Mouse (Mus musculus): ENCODE results near the gene Sulf2. TPM values are rescaled to one million over a fixed set of nuclear protein-coding genes. Genes with fewer than 3 reads are reported as not detected.

Gene Sulf2
- total RNA-seq, 2 experiments from 2014 or later, result 5.9 to 12.2 TPM

DNA sequence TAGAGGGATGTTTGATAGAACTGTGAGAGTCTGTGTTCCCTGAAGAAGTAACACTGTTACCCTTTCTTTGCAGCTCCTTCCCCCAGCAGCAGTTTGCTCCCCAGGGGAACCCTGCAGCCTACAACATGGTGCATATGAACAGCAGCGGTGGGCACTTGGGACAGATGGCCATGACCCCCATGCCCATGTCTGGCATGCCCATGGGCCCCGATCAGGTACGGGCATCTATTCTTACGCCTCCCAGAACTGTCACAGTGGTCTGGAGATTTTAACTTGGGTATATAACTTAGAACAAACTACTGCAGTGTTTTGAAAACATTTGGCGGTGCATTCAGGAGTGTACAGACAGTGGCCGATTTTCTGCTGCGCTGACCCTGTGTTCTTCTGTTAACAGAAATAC, 85.7 kb downstream of the Sulf2 start:
- no peak overlapping the region for H3K27ac ChIP-seq

GRCm38 (mm10) chr2:166069164-166069563, 86.3 kb downstream of the Sulf2 start:
- TF ChIP-seq CTCF (IDR thresholded peaks at IDR 0.05), result no peak
- DNase-seq, result no peak
- intact Hi-C loops (cut with DNase I), result no loop called here
- Histone ChIP-seq H3K27ac (no peak overlapping the region), H3K4me3 (no peak overlapping the region)

More for the DNA sequence above, 85.7 kb downstream of the Sulf2 start:
- H3K4me3 ChIP-seq, result no peak overlapping the region
- no peak for TF ChIP-seq CTCF (IDR thresholded peaks at IDR 0.05)
- no peak for DNase-seq
- intact Hi-C loops (cut with DNase I), result no loop called here

- TF ChIP-seq CTCF (IDR thresholded peaks at IDR 0.05), result no peak
- intact Hi-C loops (cut with DNase I), result no loop called here
- H3K27ac ChIP-seq, result no peak overlapping the region
- no peak overlapping the region for H3K4me3 ChIP-seq
- DNase-seq, result no peak
These were observed 87.2 kb downstream of the Sulf2 start for GRCm38 (mm10) chr2:166068261-166068660.

DNA sequence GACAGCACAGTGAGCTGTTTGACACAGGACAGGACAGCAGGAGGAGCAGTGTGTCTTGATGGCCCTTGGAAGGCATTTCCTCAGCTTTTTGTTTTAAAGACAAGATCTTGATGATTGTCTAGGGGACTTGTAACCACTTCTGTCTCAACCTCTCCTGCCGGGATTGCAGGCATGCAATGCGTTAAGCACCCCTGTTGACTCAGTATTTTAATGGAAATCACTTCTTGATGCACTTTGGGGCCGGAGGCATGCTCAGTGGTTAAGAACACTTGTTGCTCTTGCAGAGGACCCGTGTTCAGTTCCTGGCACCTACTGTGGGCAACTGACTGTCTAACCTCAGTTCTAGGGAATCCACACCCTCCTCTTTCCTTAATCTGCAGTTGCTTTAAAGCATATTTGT, 89.0 kb downstream of the Sulf2 start:
- Histone ChIP-seq H3K27ac (no peak overlapping the region), H3K4me3 (no peak overlapping the region)
- TF ChIP-seq CTCF (IDR thresholded peaks at IDR 0.05), result no peak
- intact Hi-C loops (cut with DNase I), result no loop called here
- DNase-seq, result no peak

GRCm38 (mm10) chr2:166062431-166062830, 93.0 kb downstream of the Sulf2 start:
- no peak overlapping the region for H3K4me3 ChIP-seq
- TF ChIP-seq CTCF (IDR thresholded peaks at IDR 0.05), result no peak
- H3K27ac ChIP-seq, result peak overlapping the region; percentile 70
- intact Hi-C loops (cut with DNase I), result no loop called here
- no peak for DNase-seq

DNA sequence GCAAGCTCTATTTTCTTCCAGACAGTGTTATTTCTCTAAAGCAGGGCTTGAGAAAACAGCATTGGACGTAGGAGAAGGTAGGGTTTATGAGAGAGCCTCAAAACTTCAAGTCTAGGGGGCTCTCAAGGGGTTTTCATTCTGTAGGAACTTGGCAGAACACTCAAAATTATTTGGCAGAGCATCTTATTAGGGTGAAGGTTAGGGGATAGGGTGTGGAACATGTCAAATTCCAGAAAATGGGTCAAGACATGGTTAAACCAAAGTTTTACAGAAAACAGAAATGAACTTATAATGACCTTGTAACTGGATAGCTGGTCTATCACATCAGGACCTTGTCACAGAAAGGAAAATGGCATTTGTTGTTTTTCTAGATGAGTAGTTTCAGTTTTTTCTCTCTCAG, 93.5 kb downstream of the Sulf2 start:
- no peak overlapping the region for H3K4me3 ChIP-seq
- no peak for DNase-seq
- intact Hi-C loops (cut with DNase I), result no loop called here
- TF ChIP-seq CTCF (IDR thresholded peaks at IDR 0.05), result no peak
- peak overlapping the region; percentile 70 for H3K27ac ChIP-seq

GRCm38 (mm10) chr2:166059684-166060423, 95.6 kb downstream of the Sulf2 start:
- DNase-seq, result peak; percentile 67
- 0 out of 2 replicates have a peak overlapping the region, but pooled peaks have one; percentile 32 for H3K27ac ChIP-seq
- TF ChIP-seq CTCF (IDR thresholded peaks at IDR 0.05), result peak; percentile 55
- no peak overlapping the region for H3K4me3 ChIP-seq
- intact Hi-C loops (cut with DNase I), result no loop called here

DNA sequence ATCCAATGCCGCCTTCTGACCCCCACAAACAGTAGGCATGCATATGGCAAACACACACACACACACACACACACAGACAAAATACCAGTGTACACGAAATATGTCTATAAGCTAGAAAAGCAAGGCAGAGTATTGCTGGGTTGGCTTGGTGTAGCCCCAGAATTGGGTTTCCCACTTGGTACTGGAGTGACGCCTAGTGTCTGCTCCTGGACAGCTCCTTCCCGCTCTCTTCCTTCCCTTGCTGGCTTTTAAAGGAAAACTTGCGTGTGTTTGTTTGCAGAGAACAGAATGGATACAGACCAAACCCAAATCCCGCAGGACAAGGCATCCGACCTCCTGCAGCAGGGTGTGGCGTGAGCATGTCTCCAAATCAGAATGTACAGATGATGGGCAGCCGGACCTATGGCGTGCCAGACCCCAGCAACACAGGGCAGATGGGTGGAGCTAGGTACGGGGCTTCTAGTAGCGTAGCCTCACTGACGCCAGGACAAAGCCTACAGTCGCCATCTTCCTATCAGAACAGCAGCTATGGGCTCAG, 101.4 kb downstream of the Sulf2 start:
- Histone ChIP-seq H3K4me3 (no peak overlapping the region), H3K27ac (no peak overlapping the region)
- no peak for DNase-seq
- intact Hi-C loops (cut with DNase I), result no loop called here
- peak; percentile 51 for TF ChIP-seq CTCF (IDR thresholded peaks at IDR 0.05)

- no peak for DNase-seq
- intact Hi-C loops (cut with DNase I), result no loop called here
- TF ChIP-seq CTCF (IDR thresholded peaks at IDR 0.05), result no peak
These were observed 103.5 kb downstream of the Sulf2 start for GRCm38 (mm10) chr2:166051966-166052365.

GRCm38 (mm10) chr2:166051421-166051820, 104.0 kb downstream of the Sulf2 start:
- intact Hi-C loops (cut with DNase I), result no loop called here
- TF ChIP-seq CTCF (IDR thresholded peaks at IDR 0.05), result no peak
- peak; percentile 75 for DNase-seq
- peak overlapping the region; percentile 85 for H3K27ac ChIP-seq
- H3K4me3 ChIP-seq, result no peak overlapping the region; the same call in 1 of the 2 replicates

More at GRCm38 (mm10) chr2:166051966-166052365, 103.5 kb downstream of the Sulf2 start:
- Histone ChIP-seq H3K27ac (peak overlapping the region; percentile 85), H3K4me3 (no peak overlapping the region; the same call in 1 of the 2 replicates)

- H3K27ac ChIP-seq, result peak overlapping the region; percentile 85
- H3K4me3 ChIP-seq, result no peak overlapping the region
- intact Hi-C loops (cut with DNase I), result loop anchor here (5.0 kb wide), 2 partner anchors 127 to 262 kb away; no protein-coding TSS in a partner anchor
- TF ChIP-seq CTCF (IDR thresholded peaks at IDR 0.05), result no peak
- no peak for DNase-seq
These were observed 106.6 kb downstream of the Sulf2 start for GRCm38 (mm10) chr2:166048852-166049251.

- no peak overlapping the region for H3K4me3 ChIP-seq
- no peak for DNase-seq
- no peak overlapping the region for H3K27ac ChIP-seq
- intact Hi-C loops (cut with DNase I), result loop anchor here (5.0 kb wide), 2 partner anchors 126 to 261 kb away; no protein-coding TSS in a partner anchor
- TF ChIP-seq CTCF (IDR thresholded peaks at IDR 0.05), result no peak
These were observed 107.5 kb downstream of the Sulf2 start for GRCm38 (mm10) chr2:166047931-166048330.

Measured in gastrocnemius, adult 2 months (tissue).